Mouse (Mus musculus) hindbrain, embryonic 13.5 days (tissue): ENCODE data around the gene Ikzf1. TPM values are rescaled to one million over a fixed set of nuclear protein-coding genes. Genes with fewer than 3 reads are reported as not detected.

Source experiments
- ATAC-seq: fragments of 200-750 bp; cut with Nextera tagmentation; 2 replicates; pipeline ENCODE4 v1.8.0; 2017; ENCODE audit warnings: moderate TSS enrichment; ENCODE audit not compliant: low FRiP score
- H3K27ac ChIP-seq: fragments of 300-500 bp; sonication (generic); 2 replicates; pipeline ENCODE4 v1.5.1; 2015; ENCODE audit warnings: inconsistent platforms, mild to moderate bottlenecking, moderate library complexity
- H3K27me3 ChIP-seq: fragments of 300-500 bp; sonication (generic); 2 replicates; pipeline ENCODE4 v1.6.1; 2015; ENCODE audit warnings: mild to moderate bottlenecking, inconsistent platforms
- H3K36me3 ChIP-seq: fragments of 300-500 bp; sonication (generic); 2 replicates; pipeline ENCODE4 v1.6.1; 2015; ENCODE audit warnings: mild to moderate bottlenecking, inconsistent platforms
- H3K4me1 ChIP-seq: fragments of 300-500 bp; sonication (generic); replicated peaks from 2 replicates; pipeline ENCODE4 v1.6.1; 2015; ENCODE audit warnings: inconsistent platforms
- H3K4me2 ChIP-seq: fragments of 300-500 bp; sonication (generic); 2 replicates; pipeline ENCODE4 v1.6.1; 2015; ENCODE audit warnings: inconsistent platforms, mild to moderate bottlenecking, moderate library complexity
- H3K4me3 ChIP-seq: fragments of 300-500 bp; sonication (generic); 2 replicates; pipeline ENCODE4 v1.5.1; 2015; ENCODE audit warnings: mild to moderate bottlenecking, inconsistent platforms
- H3K9ac ChIP-seq: fragments of 300-500 bp; sonication (generic); 2 replicates; pipeline ENCODE4 v1.6.1; 2015; ENCODE audit warnings: mild to moderate bottlenecking, inconsistent platforms
- H3K9me3 ChIP-seq: fragments of 300-500 bp; sonication (generic); 2 replicates; pipeline ENCODE4 v1.6.1; 2016; ENCODE audit warnings: inconsistent platforms
- WGBS: fragments of 180-500 bp; shearing (Covaris S2); methylation state at CpG from one replicate; pipeline ENCODE4 v1.1.7; 2015; 5-methylcytosine and 5-hydroxymethylcytosine counted together
- polyA plus RNA-seq: library from polyadenylated mRNA; unstranded; fragments of >200 nt; fragmentation: Nextera tagmentation; extraction: Ambion mirVana; gene quantifications from 2 replicates; pipeline ENCODE4 v1.2.1, GENCODE M21; 2015

Gene Ikzf1
- polyA plus RNA-seq, 1 experiment from 2014 or later, result 1.1 TPM

DNA sequence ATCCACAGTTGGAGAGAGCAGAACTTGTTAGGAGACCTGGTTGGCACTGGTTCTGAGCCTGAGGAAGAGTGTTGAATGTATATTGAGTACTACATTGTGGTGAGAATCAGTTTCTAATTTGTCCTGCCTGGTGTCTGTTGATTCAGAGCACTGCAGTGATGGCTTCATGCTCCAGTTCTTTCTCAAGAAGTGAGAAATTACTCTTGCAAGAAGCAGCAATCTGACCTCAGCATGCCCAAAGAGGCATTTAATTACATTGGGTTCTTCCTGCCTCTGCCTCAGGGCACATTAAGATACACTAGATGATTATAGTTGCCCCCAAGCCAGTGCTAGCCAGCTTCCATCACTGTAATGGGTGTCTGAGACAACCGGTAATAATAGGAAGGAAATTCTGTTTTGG, 74.1 kb downstream of the Ikzf1 start:
- ATAC-seq, result no peak
- no peak overlapping the region for H3K4me2 ChIP-seq
- H3K27me3 ChIP-seq, result no peaks in the 10 kb centered on the region
- no peak overlapping the region for H3K27ac ChIP-seq
- H3K4me1 ChIP-seq, result no peaks in the 10 kb centered on the region
- H3K4me3 ChIP-seq, result no peak overlapping the region
- no peaks in the 10 kb centered on the region for H3K9me3 ChIP-seq
- 100% methylated on average over 1 of the region's 1 CpGs for WGBS
- H3K9ac ChIP-seq, result no peak overlapping the region
- no peaks in the 10 kb centered on the region for H3K36me3 ChIP-seq

DNA sequence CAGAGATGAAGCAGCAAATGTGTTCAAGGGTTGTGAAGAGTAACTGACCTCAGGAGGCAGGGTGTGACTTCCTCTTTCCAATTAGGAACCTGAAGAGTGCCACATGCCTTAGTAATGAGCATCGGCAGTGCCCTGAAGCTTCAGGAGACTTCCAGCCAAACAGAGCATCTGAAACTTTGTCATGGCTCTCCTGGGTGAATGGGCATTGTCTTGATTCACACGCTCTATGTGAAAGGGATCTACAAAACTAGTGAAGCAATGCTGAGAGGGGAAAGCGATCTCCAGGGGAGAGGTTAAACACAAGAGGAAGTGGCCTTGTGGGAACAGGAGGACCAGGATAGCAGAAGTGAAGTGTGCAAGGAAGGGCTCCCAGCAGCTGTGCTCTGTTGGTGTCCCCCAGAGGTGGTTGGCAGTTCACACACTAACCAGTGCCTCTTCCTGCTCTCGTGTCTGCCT, 78.4 kb downstream of the Ikzf1 start:
- H3K27ac ChIP-seq, result no peak overlapping the region
- H3K27me3 ChIP-seq, result no peaks in the 10 kb centered on the region
- H3K9me3 ChIP-seq, result no peaks in the 10 kb centered on the region
- 72% methylated on average over 4 of the region's 4 CpGs for WGBS
- no peaks in the 10 kb centered on the region for H3K4me1 ChIP-seq
- H3K9ac ChIP-seq, result no peak overlapping the region
- no peaks in the 10 kb centered on the region for H3K36me3 ChIP-seq
- no peak overlapping the region for H3K4me2 ChIP-seq
- H3K4me3 ChIP-seq, result no peak overlapping the region
- no peak for ATAC-seq

- no peaks in the 10 kb centered on the region for H3K9me3 ChIP-seq
- no peak overlapping the region for H3K4me3 ChIP-seq
- H3K27ac ChIP-seq, result no peak overlapping the region
- no peaks in the 10 kb centered on the region for H3K4me1 ChIP-seq
- H3K4me2 ChIP-seq, result no peak overlapping the region
- H3K9ac ChIP-seq, result no peak overlapping the region
- ATAC-seq, result no peak
- 84% methylated on average over 1 of the region's 1 CpGs for WGBS
- H3K27me3 ChIP-seq, result no peaks in the 10 kb centered on the region
- H3K36me3 ChIP-seq, result no peaks in the 10 kb centered on the region
Measured at GRCm38 (mm10) chr11:11765414-11765813, 80.6 kb downstream of the Ikzf1 start.

GRCm38 (mm10) chr11:11766105-11766504, 81.3 kb downstream of the Ikzf1 start:
- Histone ChIP-seq H3K4me1 (no peaks in the 10 kb centered on the region), H3K36me3 (no peaks in the 10 kb centered on the region), H3K4me2 (no peak overlapping the region), H3K27me3 (no peaks in the 10 kb centered on the region), H3K9me3 (no peaks in the 10 kb centered on the region), H3K27ac (no peak overlapping the region), H3K9ac (no peak overlapping the region), H3K4me3 (no peak overlapping the region)
- no peak for ATAC-seq
- 100% methylated on average over 1 of the region's 1 CpGs for WGBS

- Histone ChIP-seq H3K4me3 (no peak overlapping the region), H3K9me3 (no peaks in the 10 kb centered on the region), H3K9ac (no peak overlapping the region), H3K36me3 (no peaks in the 10 kb centered on the region), H3K4me2 (no peak overlapping the region), H3K4me1 (no peaks in the 10 kb centered on the region), H3K27me3 (no peaks in the 10 kb centered on the region), H3K27ac (no peak overlapping the region)
- ATAC-seq, result no peak
Measured at GRCm38 (mm10) chr11:11766736-11767135, 81.9 kb downstream of the Ikzf1 start.

DNA sequence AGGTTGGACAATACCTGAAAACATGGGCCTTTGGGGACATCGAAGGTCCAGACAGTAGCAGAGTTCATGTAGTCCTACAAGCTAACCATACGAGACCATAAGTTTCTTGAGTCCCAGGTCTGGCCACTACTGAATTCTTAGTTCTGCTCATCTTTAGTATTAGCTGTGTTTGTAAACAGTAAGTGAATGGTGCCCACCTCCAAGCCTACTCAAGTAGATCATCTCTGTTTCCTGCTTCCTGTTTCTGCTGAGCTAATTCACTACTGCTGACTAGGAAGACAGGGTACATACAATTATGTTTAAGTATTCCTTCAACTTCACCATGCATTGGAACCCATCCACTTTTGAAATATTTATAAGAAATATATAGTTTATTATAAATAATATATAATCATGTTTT, 83.3 kb downstream of the Ikzf1 start:
- no peak overlapping the region for H3K4me3 ChIP-seq
- H3K36me3 ChIP-seq, result no peaks in the 10 kb centered on the region
- H3K4me2 ChIP-seq, result no peak overlapping the region
- H3K9me3 ChIP-seq, result no peaks in the 10 kb centered on the region
- no peaks in the 10 kb centered on the region for H3K27me3 ChIP-seq
- no peak overlapping the region for H3K9ac ChIP-seq
- no peaks in the 10 kb centered on the region for H3K4me1 ChIP-seq
- H3K27ac ChIP-seq, result no peak overlapping the region
- 91% methylated on average over 2 of the region's 2 CpGs for WGBS
- ATAC-seq, result no peak

DNA sequence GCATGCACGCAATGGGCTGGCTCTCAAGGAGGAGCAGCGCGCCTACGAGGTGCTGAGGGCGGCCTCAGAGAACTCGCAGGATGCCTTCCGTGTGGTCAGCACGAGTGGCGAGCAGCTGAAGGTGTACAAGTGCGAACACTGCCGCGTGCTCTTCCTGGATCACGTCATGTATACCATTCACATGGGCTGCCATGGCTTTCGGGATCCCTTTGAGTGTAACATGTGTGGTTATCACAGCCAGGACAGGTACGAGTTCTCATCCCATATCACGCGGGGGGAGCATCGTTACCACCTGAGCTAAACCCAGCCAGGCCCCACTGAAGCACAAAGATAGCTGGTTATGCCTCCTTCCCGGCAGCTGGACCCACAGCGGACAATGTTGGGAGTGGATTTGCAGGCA, 84.5 kb downstream of the Ikzf1 start:
- ATAC-seq, result no peak
- no peak overlapping the region for H3K27ac ChIP-seq
- no peak overlapping the region for H3K9ac ChIP-seq
- no peaks in the 10 kb centered on the region for H3K9me3 ChIP-seq
- no peak overlapping the region for H3K4me2 ChIP-seq
- H3K4me1 ChIP-seq, result no peaks in the 10 kb centered on the region
- H3K36me3 ChIP-seq, result no peaks in the 10 kb centered on the region
- no peak overlapping the region for H3K4me3 ChIP-seq
- 95% methylated on average over 20 of the region's 20 CpGs for WGBS
- H3K27me3 ChIP-seq, result no peaks in the 10 kb centered on the region

- no peaks in the 10 kb centered on the region for H3K36me3 ChIP-seq
- no peak for ATAC-seq
- H3K4me3 ChIP-seq, result no peak overlapping the region
- no peak overlapping the region for H3K27ac ChIP-seq
- no peak overlapping the region for H3K4me2 ChIP-seq
- H3K9ac ChIP-seq, result no peak overlapping the region
- 96% methylated on average over 3 of the region's 3 CpGs for WGBS
- H3K4me1 ChIP-seq, result no peaks in the 10 kb centered on the region
- no peaks in the 10 kb centered on the region for H3K27me3 ChIP-seq
- H3K9me3 ChIP-seq, result no peaks in the 10 kb centered on the region
Measured at GRCm38 (mm10) chr11:11770691-11771090, 85.9 kb downstream of the Ikzf1 start.

GRCm38 (mm10) chr11:11772196-11772595, 87.4 kb downstream of the Ikzf1 start:
- Histone ChIP-seq H3K4me2 (no peak overlapping the region), H3K4me1 (no peaks in the 10 kb centered on the region), H3K27ac (no peak overlapping the region), H3K4me3 (no peak overlapping the region), H3K36me3 (no peaks in the 10 kb centered on the region), H3K9ac (no peak overlapping the region), H3K27me3 (no peaks in the 10 kb centered on the region), H3K9me3 (no peaks in the 10 kb centered on the region)
- no peak for ATAC-seq
- 95% methylated on average over 4 of the region's 4 CpGs for WGBS

DNA sequence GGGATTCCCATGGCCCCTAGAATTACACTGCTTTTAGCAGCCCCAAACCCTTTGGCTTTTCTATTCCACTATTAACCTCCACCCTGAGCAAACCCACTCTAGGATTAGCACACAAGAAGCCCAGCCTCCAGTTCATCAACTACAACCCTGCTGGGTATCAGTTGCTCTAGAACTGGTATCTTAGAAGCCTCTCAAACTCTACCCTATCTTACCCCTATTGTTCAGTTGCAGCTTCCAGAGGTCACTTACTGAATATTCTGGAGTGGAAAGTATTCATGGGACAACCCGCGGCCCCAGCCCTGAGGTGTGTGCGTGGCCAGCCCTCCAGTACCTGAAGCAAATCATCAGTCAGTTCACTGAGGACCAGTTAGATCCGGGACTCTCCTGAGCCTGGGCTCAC, 89.6 kb downstream of the Ikzf1 start:
- ATAC-seq, result no peak
- Histone ChIP-seq H3K27me3 (no peaks in the 10 kb centered on the region), H3K4me3 (no peak overlapping the region), H3K9ac (no peak overlapping the region), H3K36me3 (no peaks in the 10 kb centered on the region), H3K9me3 (no peaks in the 10 kb centered on the region), H3K4me2 (no peak overlapping the region), H3K27ac (no peak overlapping the region), H3K4me1 (no peaks in the 10 kb centered on the region)
- 95% methylated on average over 4 of the region's 4 CpGs for WGBS

GRCm38 (mm10) chr11:11774893-11775292, 90.1 kb downstream of the Ikzf1 start:
- no peaks in the 10 kb centered on the region for H3K36me3 ChIP-seq
- H3K27ac ChIP-seq, result no peak overlapping the region
- no peaks in the 10 kb centered on the region for H3K9me3 ChIP-seq
- WGBS, result 92% methylated on average over 5 of the region's 5 CpGs
- no peaks in the 10 kb centered on the region for H3K27me3 ChIP-seq
- no peak overlapping the region for H3K4me3 ChIP-seq
- H3K9ac ChIP-seq, result no peak overlapping the region
- H3K4me1 ChIP-seq, result no peaks in the 10 kb centered on the region
- no peak for ATAC-seq
- H3K4me2 ChIP-seq, result no peak overlapping the region

DNA sequence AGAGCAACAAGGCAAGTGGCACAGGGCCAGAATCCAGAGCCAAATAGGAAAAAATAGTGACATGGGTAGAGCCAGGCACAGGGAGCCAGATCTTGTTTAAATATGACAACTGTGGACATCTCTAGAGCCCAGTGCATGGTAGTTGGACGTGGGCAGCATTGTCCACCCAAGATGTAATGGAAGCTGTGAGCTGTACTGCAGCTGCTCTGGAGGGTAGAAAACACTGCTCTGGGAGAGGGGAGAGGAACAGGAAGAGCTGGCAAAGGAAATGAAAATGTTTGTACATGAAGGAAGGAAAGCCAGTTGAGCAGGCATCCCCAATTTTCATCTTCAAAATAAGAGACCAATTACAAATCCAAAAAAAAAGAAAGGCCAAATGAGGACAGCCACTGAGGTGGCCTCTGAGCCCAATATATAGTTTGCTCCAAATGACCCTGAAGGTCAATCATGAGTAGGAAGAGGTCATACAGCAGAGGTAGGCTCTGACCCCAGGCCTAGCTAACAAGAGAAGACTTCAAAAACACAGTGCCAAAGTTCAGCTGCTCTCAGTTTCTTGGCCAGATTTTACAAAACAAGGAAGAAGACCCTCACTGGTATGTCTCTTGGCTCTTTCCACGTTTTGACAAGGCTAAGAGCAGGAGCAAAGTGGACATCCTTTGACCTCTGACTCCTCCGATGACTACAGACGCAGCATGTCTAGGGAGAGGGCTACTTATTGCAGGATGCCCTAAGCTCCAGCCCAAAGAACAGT, 91.4 kb downstream of the Ikzf1 start:
- no peaks in the 10 kb centered on the region for H3K9me3 ChIP-seq

DNA sequence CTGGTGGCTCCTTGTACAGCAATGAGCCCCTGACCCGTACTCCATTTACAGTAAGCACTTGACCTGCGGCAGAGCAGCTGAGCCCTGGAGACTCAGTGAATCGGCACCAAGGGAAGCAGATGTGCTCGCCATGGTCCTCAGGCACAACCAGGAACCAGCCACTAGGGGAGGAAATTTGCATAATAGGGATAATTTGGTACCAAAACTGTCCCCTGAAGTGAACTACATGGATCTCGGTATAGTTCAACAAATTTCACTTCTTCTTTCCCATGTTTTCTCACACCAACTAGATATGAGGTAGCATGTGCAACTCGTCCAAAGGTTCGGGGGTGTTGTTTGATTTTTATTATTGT, 92.0 kb downstream of the Ikzf1 start:
- no peaks in the 10 kb centered on the region for H3K4me1 ChIP-seq
- no peaks in the 10 kb centered on the region for H3K9me3 ChIP-seq
- WGBS, result 84% methylated on average over 7 of the region's 7 CpGs
- ATAC-seq, result no peak
- H3K4me3 ChIP-seq, result no peak overlapping the region
- no peak overlapping the region for H3K27ac ChIP-seq
- H3K36me3 ChIP-seq, result no peaks in the 10 kb centered on the region
- H3K27me3 ChIP-seq, result no peaks in the 10 kb centered on the region
- H3K9ac ChIP-seq, result no peak overlapping the region
- no peak overlapping the region for H3K4me2 ChIP-seq

More for the DNA sequence above, 91.4 kb downstream of the Ikzf1 start:
- H3K36me3 ChIP-seq, result no peaks in the 10 kb centered on the region
- no peak overlapping the region for H3K4me3 ChIP-seq
- H3K27me3 ChIP-seq, result no peaks in the 10 kb centered on the region
- no peak overlapping the region for H3K4me2 ChIP-seq
- H3K9ac ChIP-seq, result no peak overlapping the region
- WGBS, result 79% methylated on average over 4 of the region's 4 CpGs
- H3K4me1 ChIP-seq, result no peaks in the 10 kb centered on the region
- H3K27ac ChIP-seq, result no peak overlapping the region
- ATAC-seq, result no peak
